Mouse (Mus musculus) intestine, postnatal 0 days (tissue): ENCODE measurements at regions not wholly inside any gene's neighbourhood (a gene's known extent, or its start where the extent isn't known, plus 50 kb on each side); places are given as distances from the start of the nearest gene placed in this dataset.

Experiments
- ATAC-seq: fragments of 200-750 bp; cut with Nextera tagmentation; 2 replicates; pipeline ENCODE4 v1.8.0; 2017; ENCODE audit warnings: mild to moderate bottlenecking, moderate TSS enrichment, moderate library complexity
- H3K27ac ChIP-seq: fragments of 300-500 bp; sonication (generic); 2 replicates; pipeline ENCODE4 v1.5.1; 2014; ENCODE audit warnings: mild to moderate bottlenecking, low read depth, low read length, moderate library complexity
- H3K27me3 ChIP-seq: fragments of 300-500 bp; sonication (generic); replicated peaks from 2 replicates; pipeline ENCODE4 v1.6.1; 2014; ENCODE audit warnings: low read length, mixed read lengths; ENCODE audit not compliant: control insufficient read depth, insufficient read depth
- H3K36me3 ChIP-seq: fragments of 300-500 bp; sonication (generic); 2 replicates; pipeline ENCODE4 v1.6.1; 2014; ENCODE audit warnings: mild to moderate bottlenecking, moderate library complexity; ENCODE audit not compliant: control insufficient read depth, insufficient read depth
- H3K4me1 ChIP-seq: fragments of 300-500 bp; sonication (generic); replicated peaks from 2 replicates; pipeline ENCODE4 v1.6.1; 2014; ENCODE audit warnings: antibody characterized with exemption, low read length, mixed read lengths; ENCODE audit not compliant: control insufficient read depth, insufficient read depth
- H3K4me2 ChIP-seq: fragments of 300-500 bp; sonication (generic); replicated peaks from 2 replicates; pipeline ENCODE4 v1.6.1; 2014; ENCODE audit warnings: low read depth, mild to moderate bottlenecking, moderate library complexity
- H3K4me3 ChIP-seq: fragments of 300-500 bp; sonication (generic); 2 replicates; pipeline ENCODE4 v1.5.1; 2014; ENCODE audit warnings: low read depth, low read length
- H3K9ac ChIP-seq: fragments of 300-500 bp; sonication (generic); 2 replicates; pipeline ENCODE4 v1.6.1; 2014; ENCODE audit warnings: mild to moderate bottlenecking, low read depth, low read length
- H3K9me3 ChIP-seq: fragments of 300-500 bp; sonication (generic); 2 replicates; pipeline ENCODE4 v1.6.1; 2016; ENCODE audit warnings: mixed run types; ENCODE audit not compliant: control insufficient read depth
- CTCF ChIP-seq: sonication (generic); IDR thresholded peaks from 2 replicates; pipeline ENCODE4 v1.5.1; 2016; ENCODE audit warnings: low read depth, mild to moderate bottlenecking, control low read depth, antibody characterized with exemption, moderate library complexity
- WGBS: fragments of 180-500 bp; shearing (Covaris S2); extraction: QIAGEN DNeasy Blood & Tissue Kit; methylation state at CpG from one replicate; pipeline ENCODE4 v1.1.7; 2014; 5-methylcytosine and 5-hydroxymethylcytosine counted together

- no peak for ATAC-seq
- Histone ChIP-seq H3K4me3 (no peak overlapping the region), H3K4me1 (no peaks in the 10 kb centered on the region), H3K27me3 (no peaks in the 10 kb centered on the region), H3K9ac (no peak overlapping the region), H3K4me2 (no peak overlapping the region), H3K36me3 (no peaks in the 10 kb centered on the region), H3K9me3 (no peaks in the 10 kb centered on the region), H3K27ac (no peak overlapping the region)
- TF ChIP-seq CTCF: peak; percentile 70
- WGBS: 45% methylated on average over 5 of the region's 5 CpGs
Observed at GRCm38 (mm10) chr15:31673038-31673437, 71.4 kb downstream of the Fam173b start.

GRCm38 (mm10) chr15:31676771-31677191 is 75.1 kb downstream of the Fam173b start:
- Histone ChIP-seq H3K4me3 (no peak overlapping the region), H3K9me3 (no peaks in the 10 kb centered on the region), H3K27me3 (no peaks in the 10 kb centered on the region), H3K36me3 (no peaks in the 10 kb centered on the region), H3K27ac (no peak overlapping the region), H3K4me1 (no peaks in the 10 kb centered on the region), H3K9ac (no peak overlapping the region), H3K4me2 (no peak overlapping the region)
- TF ChIP-seq CTCF: no peak
- ATAC-seq: no peak
- WGBS: 16% methylated on average over 7 of the region's 7 CpGs

GRCm38 (mm10) chr15:31693109-31693508 is 91.5 kb downstream of the Fam173b start:
- H3K4me1 ChIP-seq: no peaks in the 10 kb centered on the region
- 40% methylated on average over 3 of the region's 3 CpGs for WGBS
- no peaks in the 10 kb centered on the region for H3K27me3 ChIP-seq
- H3K4me3 ChIP-seq: no peak overlapping the region
- H3K9me3 ChIP-seq: no peaks in the 10 kb centered on the region
- no peak overlapping the region for H3K27ac ChIP-seq
- H3K9ac ChIP-seq: no peak overlapping the region
- no peak overlapping the region for H3K4me2 ChIP-seq
- no peak for TF ChIP-seq CTCF
- no peak for ATAC-seq
- no peaks in the 10 kb centered on the region for H3K36me3 ChIP-seq

- Histone ChIP-seq H3K9ac (no peak overlapping the region), H3K4me3 (no peak overlapping the region), H3K27me3 (no peaks in the 10 kb centered on the region), H3K9me3 (no peaks in the 10 kb centered on the region), H3K36me3 (no peaks in the 10 kb centered on the region), H3K27ac (no peak overlapping the region), H3K4me1 (no peaks in the 10 kb centered on the region), H3K4me2 (no peak overlapping the region)
- no peak for ATAC-seq
- no peak for TF ChIP-seq CTCF
- WGBS: 76% methylated on average over 8 of the region's 8 CpGs
Observed at GRCm38 (mm10) chr15:31694877-31695671, 93.4 kb downstream of the Fam173b start.

GRCm38 (mm10) chr15:31703400-31703799 is 101.7 kb downstream of the Fam173b start:
- Histone ChIP-seq H3K27me3 (no peaks in the 10 kb centered on the region), H3K36me3 (no peaks in the 10 kb centered on the region), H3K9ac (no peak overlapping the region), H3K4me1 (no peaks in the 10 kb centered on the region), H3K9me3 (no peaks in the 10 kb centered on the region), H3K27ac (no peak overlapping the region), H3K4me2 (no peak overlapping the region), H3K4me3 (no peak overlapping the region)
- TF ChIP-seq CTCF: no peak
- WGBS: 77% methylated on average over 2 of the region's 2 CpGs
- no peak for ATAC-seq

DNA sequence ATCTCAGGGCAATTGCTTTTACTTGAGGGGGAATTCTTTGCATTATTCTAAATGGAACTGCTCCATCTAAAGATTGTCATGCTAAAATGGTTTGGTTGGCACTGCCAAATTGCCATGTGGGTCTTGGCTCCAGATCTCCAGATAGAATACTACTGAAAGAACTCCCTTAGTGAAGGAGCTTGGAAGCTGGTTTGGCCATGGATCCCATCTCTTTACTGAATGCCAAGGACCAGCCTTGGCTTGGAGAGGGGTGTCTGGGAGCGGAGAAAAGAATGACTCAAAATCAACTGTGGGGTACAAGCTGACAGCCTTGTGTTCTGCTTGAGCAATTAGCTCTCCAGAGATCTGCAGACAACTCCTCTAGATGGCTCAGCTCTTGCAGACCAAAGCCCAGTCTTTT is 105.8 kb downstream of the Fam173b start:
- no peak for ATAC-seq
- Histone ChIP-seq H3K4me1 (no peaks in the 10 kb centered on the region), H3K9me3 (no peaks in the 10 kb centered on the region), H3K27me3 (no peaks in the 10 kb centered on the region), H3K4me3 (no peak overlapping the region), H3K9ac (no peak overlapping the region), H3K4me2 (no peak overlapping the region), H3K27ac (no peak overlapping the region), H3K36me3 (no peaks in the 10 kb centered on the region)
- no peak for TF ChIP-seq CTCF
- 77% methylated on average over 1 of the region's 1 CpGs for WGBS

- no peak overlapping the region for H3K27ac ChIP-seq
- no peaks in the 10 kb centered on the region for H3K4me1 ChIP-seq
- H3K9me3 ChIP-seq: no peaks in the 10 kb centered on the region
- 33% methylated on average over 1 of the region's 1 CpGs for WGBS
- no peak for ATAC-seq
- H3K27me3 ChIP-seq: no peaks in the 10 kb centered on the region
- no peak overlapping the region for H3K4me3 ChIP-seq
- H3K9ac ChIP-seq: no peak overlapping the region
- H3K36me3 ChIP-seq: no peaks in the 10 kb centered on the region
- no peak for TF ChIP-seq CTCF
- no peak overlapping the region for H3K4me2 ChIP-seq
Observed at GRCm38 (mm10) chr15:31721019-31721418, 119.4 kb downstream of the Fam173b start.
